Mouse (Mus musculus) granulocyte monocyte progenitor cell, adult 5-6 weeks (primary cell): ENCODE measurements around the gene Afg1l. TPM values are rescaled to one million over a fixed set of nuclear protein-coding genes. Genes with fewer than 3 reads are reported as not detected.

Experiments
- ATAC-seq: replicated peaks from 2 replicates; pipeline ENCODE4 v1.8.0; 2016; ENCODE audit warnings: mild to moderate bottlenecking, moderate TSS enrichment, inconsistent platforms; ENCODE audit not compliant: poor library complexity, severe bottlenecking
- total RNA-seq, 2 experiments: library from RNA; stranded (forward) in 1 of 2; stranded (reverse) in 1 of 2; fragments of 200-712, 200-1000 nt in 1 of 2; fragments of >200 nt in 1 of 2; fragmentation: Nextera tagmentation in 1 of 2; gene quantifications; 2 replicates each; pipeline ENCODE4 v1.2.3; 2014 to 2017

Afg1l gene
- total RNA-seq (2014; fragmentation: Nextera tagmentation) (3.9 and 7.7 TPM in 2 replicates), total RNA-seq (2017) (3.0 and 5.8 TPM in 2 replicates)

- ATAC-seq, result peak; percentile 98
Measured at GRCm38 (mm10) chr10:42478341-42478720, at the start of gene Afg1l. Gene Afg1l (minus strand): TSS chr10:42478565.

DNA sequence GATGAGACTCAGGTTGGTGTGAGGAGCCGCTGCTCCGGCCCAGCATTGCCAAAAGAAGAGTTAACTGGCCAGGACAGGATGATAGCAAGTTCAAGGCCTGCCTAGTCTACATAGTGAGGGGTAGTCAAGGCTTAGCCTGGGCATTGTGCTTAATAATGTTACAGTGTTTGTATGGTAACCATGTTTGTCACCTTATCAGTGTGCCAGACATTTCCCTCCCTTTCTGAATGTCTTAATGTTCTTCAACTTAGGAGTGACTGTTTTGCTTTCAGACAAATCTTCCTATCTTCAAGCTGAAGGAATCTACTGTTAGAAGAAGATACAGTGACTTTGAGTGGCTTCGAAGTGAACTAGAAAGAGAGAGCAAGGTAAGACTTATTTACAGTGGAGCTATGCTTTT lies 47.3 kb upstream of the Afg1l start:
- ATAC-seq, result no peak

GRCm38 (mm10) chr10:42523556-42524162 lies 45.3 kb upstream of the Afg1l start:
- ATAC-seq, result no peak

- no peak for ATAC-seq
Measured at GRCm38 (mm10) chr10:42522912-42523311, 44.5 kb upstream of the Afg1l start.

DNA sequence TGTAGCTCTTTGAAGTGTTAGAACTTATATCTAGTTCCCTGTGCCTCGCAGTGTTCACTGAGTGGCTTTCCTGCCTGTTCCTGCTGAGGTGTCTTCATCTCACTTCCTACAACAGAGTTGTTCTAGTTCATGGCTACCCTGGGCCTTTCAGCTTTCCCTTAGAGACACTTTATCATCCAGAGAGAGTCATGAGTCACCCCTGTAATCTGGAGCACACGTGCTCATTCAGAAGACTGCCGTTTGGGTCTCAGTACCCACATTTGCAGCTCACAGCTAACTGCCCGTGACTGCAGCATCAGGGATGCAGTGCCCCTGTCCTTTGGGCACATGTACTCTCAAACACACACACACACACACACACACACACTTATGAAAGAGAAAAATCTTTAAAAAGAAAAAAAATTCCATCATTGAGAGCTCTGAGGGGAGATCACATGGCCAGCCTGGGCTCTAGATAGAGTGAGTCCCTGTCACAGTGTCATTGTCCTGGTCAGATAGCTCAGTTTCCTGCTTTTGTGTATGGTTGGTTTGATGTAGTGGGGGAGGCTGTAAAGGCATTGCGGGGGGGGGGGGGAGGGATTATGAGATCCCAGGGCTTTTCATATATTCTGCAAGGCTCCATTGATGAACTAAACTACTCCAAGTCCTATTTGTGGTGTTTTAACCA lies 43.1 kb upstream of the Afg1l start:
- ATAC-seq, result no peak

GRCm38 (mm10) chr10:42518363-42518762 lies 40.0 kb upstream of the Afg1l start:
- no peak for ATAC-seq

DNA sequence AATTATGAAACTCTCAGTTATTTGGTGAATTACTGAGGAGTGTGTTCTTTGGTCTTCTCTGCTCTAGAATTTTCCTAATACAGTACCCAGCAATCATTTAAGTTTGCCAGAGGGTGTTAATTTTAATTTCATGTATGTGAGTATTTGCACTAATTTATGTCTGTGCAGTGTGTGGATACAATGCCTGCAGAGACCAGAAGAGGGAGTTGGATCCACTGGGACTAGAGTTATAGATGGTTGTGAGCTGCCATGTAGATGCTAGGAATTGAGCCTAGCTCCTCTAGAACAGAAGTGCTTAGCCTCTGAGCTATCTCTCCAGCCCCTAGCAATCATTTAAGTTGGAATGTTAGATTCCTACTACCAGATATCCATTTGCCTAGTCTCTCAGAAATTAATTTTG lies 35.8 kb upstream of the Afg1l start:
- no peak for ATAC-seq

DNA sequence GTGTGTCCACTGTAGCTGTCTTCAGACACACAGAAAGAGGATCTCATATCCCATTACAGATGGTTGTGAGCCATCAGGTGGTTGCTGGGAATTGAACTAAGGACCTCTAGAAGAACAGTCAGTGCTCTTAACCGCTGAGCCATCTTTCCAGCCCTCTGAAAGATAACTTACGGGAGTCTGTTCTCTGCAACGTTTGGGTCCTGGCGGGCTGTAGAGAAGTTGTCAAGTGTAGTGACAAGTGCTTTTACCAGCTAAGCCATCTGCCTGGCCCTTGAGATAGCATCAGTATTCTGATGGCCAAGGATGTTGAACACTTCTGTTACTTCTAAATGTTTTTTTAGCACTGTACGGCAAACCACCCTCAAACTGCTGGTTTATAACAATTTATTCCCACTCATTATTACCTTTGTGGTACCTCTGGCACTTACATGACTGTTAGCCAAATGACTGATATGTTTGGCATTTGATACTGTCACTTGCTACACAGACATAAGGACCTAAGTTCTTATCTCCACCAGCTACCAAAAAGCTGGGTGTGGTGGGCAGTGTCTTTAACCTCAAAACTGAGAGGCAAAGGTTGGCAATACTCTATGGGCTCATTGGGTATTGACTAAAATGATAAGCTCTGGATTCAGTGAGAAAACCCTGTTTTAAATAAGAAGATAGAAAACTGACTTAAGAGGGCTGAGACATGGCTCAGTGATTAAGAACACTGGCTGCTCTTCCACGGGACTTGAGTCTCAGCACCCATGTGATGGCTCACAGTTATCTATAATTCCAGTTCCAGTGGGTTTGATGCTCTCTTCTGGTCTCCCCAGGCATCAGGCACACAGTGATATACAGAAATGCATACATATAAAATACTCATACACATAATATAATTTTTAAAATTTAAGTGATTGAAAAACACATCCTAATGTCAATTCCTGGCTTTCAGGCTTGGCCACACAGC lies 33.1 kb upstream of the Afg1l start:
- ATAC-seq, result no peak

GRCm38 (mm10) chr10:42510141-42510540 lies 31.8 kb upstream of the Afg1l start:
- ATAC-seq, result no peak

- ATAC-seq, result no peak
Measured at GRCm38 (mm10) chr10:42504096-42504710, 25.8 kb upstream of the Afg1l start.

DNA sequence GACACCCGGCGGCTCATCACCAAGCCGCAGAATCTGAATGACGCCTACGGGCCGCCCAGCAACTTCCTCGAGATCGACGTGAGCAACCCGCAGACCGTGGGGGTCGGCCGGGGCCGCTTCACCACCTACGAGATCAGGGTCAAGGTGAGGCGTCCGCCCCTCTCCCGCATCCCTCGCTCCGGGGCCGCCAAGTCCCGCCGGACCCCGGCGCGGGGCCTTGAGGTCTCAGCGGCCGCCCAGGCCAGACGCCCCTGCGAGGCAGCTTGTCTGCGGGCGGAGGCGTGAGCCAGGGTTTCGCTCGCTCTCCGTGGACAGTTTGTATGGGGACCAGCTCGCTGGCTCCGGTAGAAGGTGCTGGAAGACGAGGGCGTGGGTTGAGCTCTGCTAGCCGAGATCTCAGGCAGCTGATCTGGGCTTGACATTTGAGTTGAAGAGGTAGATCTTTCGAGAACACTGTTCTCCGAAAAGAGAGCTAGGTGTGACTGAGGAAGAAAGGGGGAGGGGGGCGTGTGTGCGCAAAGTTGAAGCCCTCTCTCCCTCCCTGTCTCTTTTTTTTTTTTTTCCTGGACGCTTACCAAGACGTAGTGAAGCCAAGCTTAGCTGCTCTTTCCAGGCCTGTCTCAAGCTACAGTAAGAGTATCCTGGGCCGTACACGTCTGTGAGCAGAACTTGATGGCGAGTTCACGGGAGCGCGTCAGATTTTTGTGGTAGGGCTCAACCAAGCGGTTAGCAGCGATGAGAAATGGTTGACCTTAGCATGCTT lies 24.2 kb upstream of the Afg1l start:
- ATAC-seq, result peak; percentile 10; the same call in 1 of the 2 replicates

DNA sequence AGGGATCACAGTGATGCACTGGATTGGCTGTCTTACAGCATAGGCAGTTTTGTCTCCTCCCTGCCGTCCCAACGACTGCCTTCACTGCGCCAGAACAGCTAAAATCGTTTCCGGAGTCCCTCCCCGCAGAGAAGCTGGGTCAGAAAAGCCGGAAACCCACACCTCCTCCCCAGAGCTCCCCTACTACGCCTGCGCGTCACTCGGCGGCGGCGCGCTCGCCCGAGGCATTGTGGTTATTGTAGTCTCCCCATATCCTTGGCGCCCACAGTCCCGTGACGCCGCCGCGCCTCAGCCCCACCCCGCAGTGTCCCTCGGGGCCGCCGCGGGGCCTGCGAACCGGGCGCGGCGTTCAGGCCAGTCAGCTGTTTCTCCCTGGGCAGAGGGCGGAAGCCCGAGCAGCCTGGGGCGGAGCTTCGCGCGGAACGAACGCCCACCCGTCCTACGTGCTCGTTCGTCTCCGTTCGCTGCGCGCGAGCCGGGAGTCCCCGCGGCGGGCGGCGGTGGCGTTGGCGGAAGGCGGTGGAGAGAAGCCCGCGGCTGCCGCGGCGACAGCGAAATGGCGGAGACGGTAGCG lies 23.5 kb upstream of the Afg1l start, which contains the start of gene Snx3:
Snx3 (plus strand) TSS at position 256 of the 574 bp plus-strand sequence.
- peak; percentile 94 for ATAC-seq

- no peak for ATAC-seq
Measured at GRCm38 (mm10) chr10:42501161-42501560, 22.8 kb upstream of the Afg1l start.

DNA sequence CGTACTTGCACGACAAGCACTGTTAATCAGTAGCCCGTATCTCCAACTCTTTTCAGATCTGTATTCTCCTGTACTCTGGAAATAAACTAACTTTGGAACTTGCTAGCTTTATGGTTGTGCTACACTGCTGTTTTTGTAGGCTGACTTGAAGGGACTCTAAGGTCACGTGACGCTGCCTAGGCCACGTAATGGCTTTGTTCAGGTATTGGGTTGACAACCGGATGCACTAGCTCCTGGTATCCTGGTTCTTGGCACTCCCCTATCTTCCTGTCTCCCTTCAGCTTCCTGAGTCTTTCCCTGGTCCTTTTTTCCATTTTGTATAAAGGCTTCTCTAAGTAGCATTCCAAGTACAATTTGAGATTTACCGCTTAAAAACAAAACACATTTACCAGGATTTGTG lies 22.2 kb upstream of the Afg1l start:
- no peak for ATAC-seq

- no peak for ATAC-seq
Measured at GRCm38 (mm10) chr10:42493000-42493399, 14.6 kb upstream of the Afg1l start.

DNA sequence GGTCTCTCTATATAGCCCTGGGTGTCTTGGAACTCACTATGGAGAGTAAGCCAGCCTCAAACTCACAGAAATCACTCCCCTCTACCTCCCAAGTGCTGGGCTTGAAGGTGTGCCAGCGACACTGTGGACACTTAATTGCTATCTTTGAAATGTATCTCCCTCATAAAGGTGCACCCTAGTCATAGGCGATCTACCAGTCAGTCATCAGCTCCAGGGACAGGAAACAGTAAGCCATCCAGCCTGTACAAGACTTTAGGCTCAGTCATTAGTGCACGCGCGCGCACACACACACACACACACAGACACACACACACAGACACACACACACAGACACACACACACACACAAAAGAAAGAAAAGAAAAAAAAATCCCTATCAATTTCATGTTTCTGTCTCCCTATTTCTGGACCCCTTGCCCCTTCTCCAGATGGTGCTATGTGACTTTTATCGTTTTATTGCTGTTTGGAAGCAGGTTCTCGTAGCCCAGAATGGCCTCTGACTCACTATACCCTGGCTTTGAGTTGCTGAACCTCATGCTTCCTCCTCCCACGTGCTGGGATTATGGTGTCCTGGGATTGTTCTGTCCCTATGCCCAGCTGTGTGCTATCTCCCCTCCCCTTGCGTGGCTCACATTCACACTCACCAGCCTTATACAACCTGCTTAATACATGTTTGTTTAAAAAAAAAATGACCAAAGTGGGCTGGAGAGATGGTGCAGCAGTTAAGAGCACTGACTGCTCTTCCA lies 13.8 kb upstream of the Afg1l start:
- no peak for ATAC-seq

DNA sequence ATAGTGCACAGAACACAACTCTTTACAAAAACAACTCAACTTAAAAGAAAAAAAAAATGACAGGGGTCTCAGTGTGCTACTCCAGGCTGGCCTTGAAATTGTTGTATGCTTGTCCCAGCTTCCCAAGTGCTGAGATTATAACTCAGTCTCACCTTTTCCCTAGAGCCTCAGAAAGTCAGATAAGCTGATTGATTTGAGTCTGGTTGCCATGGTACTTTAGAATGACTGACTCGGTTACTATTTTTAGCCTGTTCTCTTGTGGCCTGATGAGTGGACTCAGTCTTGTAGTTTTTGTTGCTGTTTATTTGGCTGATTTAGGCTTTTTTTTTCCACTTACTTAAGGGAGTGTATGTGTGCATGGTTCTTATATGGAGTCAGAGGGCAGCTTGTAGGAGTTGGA lies 12.8 kb upstream of the Afg1l start:
- no peak for ATAC-seq

DNA sequence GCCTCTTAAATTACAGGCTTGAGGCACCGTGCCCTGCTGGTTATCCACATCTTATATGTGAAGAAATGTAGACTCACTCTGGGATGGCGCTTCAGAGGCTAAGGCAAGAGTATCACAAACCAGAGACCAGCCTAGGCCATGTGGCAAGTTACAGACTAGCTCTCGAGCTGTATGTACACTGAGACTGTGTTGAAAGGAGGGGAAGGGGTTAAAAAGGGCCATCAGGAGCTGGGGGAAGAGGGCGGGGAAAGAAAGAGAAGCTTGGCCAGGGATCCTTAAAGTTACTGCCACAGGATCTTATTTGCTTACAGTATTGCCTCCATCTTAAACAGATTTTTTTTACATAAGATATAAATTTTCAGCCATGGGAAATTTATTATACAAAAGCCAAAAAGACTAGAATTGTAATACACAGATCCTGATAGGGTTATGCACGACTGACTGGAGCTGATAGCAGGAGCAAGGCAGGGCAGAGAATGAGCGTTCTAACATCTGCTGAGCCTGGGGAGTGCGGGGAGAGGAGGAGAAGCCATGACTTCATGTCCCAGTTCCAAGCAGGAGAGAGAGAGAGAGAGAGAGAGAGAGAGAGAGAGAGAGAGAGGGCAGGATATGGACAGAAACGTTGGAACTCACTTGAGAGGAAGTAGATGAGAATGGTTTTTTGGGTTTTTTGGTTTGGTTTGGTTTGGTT lies 10.4 kb upstream of the Afg1l start:
- ATAC-seq, result no peak
